Mouse (Mus musculus): ENCODE results near the gene Rap1a. TPM values are rescaled to one million over a fixed set of nuclear protein-coding genes. Genes with fewer than 3 reads are reported as not detected.

The Rap1a gene
- total and polyA plus RNA-seq, 2 experiments from 2014 or later = 19.0 to 78.6 TPM

GRCm38 (mm10) chr3:105714091-105714819 lies 86.9 kb downstream of the Rap1a start:
- H3K4me3 ChIP-seq (ENCODE audit: low read length) = no peak overlapping the region
- no peak for TF ChIP-seq CTCF (IDR thresholded peaks at IDR 0.05; ENCODE audit: low read depth)
- DNase-seq (ENCODE audit: low spot score) (peak; percentile 79), ATAC-seq (peak; percentile 68)
- H3K27ac ChIP-seq = peak overlapping the region; percentile 76
- H3K4me2 ChIP-seq (ENCODE audit: low read depth, low read length) = no peak overlapping the region
- peaks cover 33% of the 10 kb centered on the region for H3K4me1 ChIP-seq (ENCODE audit: insufficient read depth, low read length)
- no peaks in the 10 kb centered on the region for H3K27me3 ChIP-seq (ENCODE audit: insufficient read depth, low read length)
- no peak overlapping the region for H3K9ac ChIP-seq (replicated peaks; ENCODE audit: low read length)
- 20% methylated on average over 8 of the region's 8 CpGs for WGBS
- H3K9me3 ChIP-seq (ENCODE audit: low read length) = no peaks in the 10 kb centered on the region
- no peaks in the 10 kb centered on the region for H3K36me3 ChIP-seq (ENCODE audit: insufficient read depth, low read length)

- TF ChIP-seq CTCF (IDR thresholded peaks at IDR 0.05; ENCODE audit: low read depth) = no peak
- Histone ChIP-seq H3K36me3 (ENCODE audit: insufficient read depth, low read length) (no peaks in the 10 kb centered on the region), H3K27me3 (ENCODE audit: insufficient read depth, low read length) (no peaks in the 10 kb centered on the region), H3K27ac (no peak overlapping the region), H3K9ac (replicated peaks; ENCODE audit: low read length) (no peak overlapping the region), H3K9me3 (ENCODE audit: low read length) (no peaks in the 10 kb centered on the region), H3K4me1 (ENCODE audit: insufficient read depth, low read length) (peaks cover 29% of the 10 kb centered on the region), H3K4me2 (ENCODE audit: low read depth, low read length) (no peak overlapping the region), H3K4me3 (ENCODE audit: low read length) (no peak overlapping the region)
- DNase-seq (ENCODE audit: low spot score) (no peak), ATAC-seq (no peak)
Observed at GRCm38 (mm10) chr3:105712827-105713226, 88.3 kb downstream of the Rap1a start.

- H3K4me3 ChIP-seq (ENCODE audit: low read length) = no peak overlapping the region
- no peaks in the 10 kb centered on the region for H3K36me3 ChIP-seq (ENCODE audit: insufficient read depth, low read length)
- no peak for TF ChIP-seq CTCF (IDR thresholded peaks at IDR 0.05; ENCODE audit: low read depth)
- WGBS = 38% methylated on average over 7 of the region's 7 CpGs
- DNase-seq (ENCODE audit: low spot score) (peak; percentile 64), ATAC-seq (peak; percentile 53)
- H3K9ac ChIP-seq (replicated peaks; ENCODE audit: low read length) = no peak overlapping the region
- no peaks in the 10 kb centered on the region for H3K27me3 ChIP-seq (ENCODE audit: insufficient read depth, low read length)
- no peaks in the 10 kb centered on the region for H3K9me3 ChIP-seq (ENCODE audit: low read length)
- peaks cover 27% of the 10 kb centered on the region for H3K4me1 ChIP-seq (ENCODE audit: insufficient read depth, low read length)
- peak overlapping the region; percentile 54; the same call in 1 of the 2 replicates for H3K27ac ChIP-seq
- no peak overlapping the region for H3K4me2 ChIP-seq (ENCODE audit: low read depth, low read length)
Observed at GRCm38 (mm10) chr3:105711741-105712140, 89.4 kb downstream of the Rap1a start.

GRCm38 (mm10) chr3:105710246-105710645 lies 90.9 kb downstream of the Rap1a start:
- Histone ChIP-seq H3K9ac (replicated peaks; ENCODE audit: low read length) (no peak overlapping the region), H3K9me3 (ENCODE audit: low read length) (no peaks in the 10 kb centered on the region), H3K27me3 (ENCODE audit: insufficient read depth, low read length) (no peaks in the 10 kb centered on the region), H3K4me1 (ENCODE audit: insufficient read depth, low read length) (peaks cover 16% of the 10 kb centered on the region), H3K4me2 (ENCODE audit: low read depth, low read length) (no peak overlapping the region), H3K27ac (peak overlapping the region; percentile 67), H3K4me3 (ENCODE audit: low read length) (no peak overlapping the region), H3K36me3 (ENCODE audit: insufficient read depth, low read length) (no peaks in the 10 kb centered on the region)
- DNase-seq (ENCODE audit: low spot score) = peak; percentile 87
- ATAC-seq = peak; percentile 66
- 25% methylated on average over 6 of the region's 6 CpGs for WGBS
- TF ChIP-seq CTCF (IDR thresholded peaks at IDR 0.05; ENCODE audit: low read depth) = no peak

- Histone ChIP-seq H3K27ac (0 out of 2 replicates have a peak overlapping the region, but pooled peaks have one; percentile 32), H3K36me3 (ENCODE audit: insufficient read depth, low read length) (no peaks in the 10 kb centered on the region), H3K4me1 (ENCODE audit: insufficient read depth, low read length) (peaks cover 11% of the 10 kb centered on the region), H3K9ac (replicated peaks; ENCODE audit: low read length) (no peak overlapping the region), H3K4me3 (ENCODE audit: low read length) (peak overlapping the region; percentile 13), H3K9me3 (ENCODE audit: low read length) (no peaks in the 10 kb centered on the region), H3K27me3 (ENCODE audit: insufficient read depth, low read length) (0 out of 2 replicates have a peak, but pooled peaks cover 4% of the 10 kb centered on the region), H3K4me2 (ENCODE audit: low read depth, low read length) (peak overlapping the region; percentile 87)
- no peak for TF ChIP-seq CTCF (IDR thresholded peaks at IDR 0.05; ENCODE audit: low read depth)
- DNase-seq (ENCODE audit: low spot score) = no peak
- WGBS = 27% methylated on average over 7 of the region's 7 CpGs
- no peak for ATAC-seq
Observed at GRCm38 (mm10) chr3:105707590-105707989, 93.5 kb downstream of the Rap1a start.

- Histone ChIP-seq H3K27ac (peak overlapping the region; percentile 78), H3K4me3 (ENCODE audit: low read length) (peak overlapping the region; percentile 52), H3K36me3 (ENCODE audit: insufficient read depth, low read length) (no peaks in the 10 kb centered on the region), H3K4me1 (ENCODE audit: insufficient read depth, low read length) (peaks cover 7% of the 10 kb centered on the region), H3K9ac (replicated peaks; ENCODE audit: low read length) (peak overlapping the region; percentile 56), H3K27me3 (ENCODE audit: insufficient read depth, low read length) (0 out of 2 replicates have a peak, but pooled peaks cover 4% of the 10 kb centered on the region), H3K9me3 (ENCODE audit: low read length) (no peaks in the 10 kb centered on the region), H3K4me2 (ENCODE audit: low read depth, low read length) (peak overlapping the region; percentile 87)
- 36% methylated on average over 4 of the region's 4 CpGs for WGBS
- TF ChIP-seq CTCF (IDR thresholded peaks at IDR 0.05; ENCODE audit: low read depth) = no peak
- peak; percentile 77 for DNase-seq (ENCODE audit: low spot score)
- no peak for ATAC-seq
Observed at GRCm38 (mm10) chr3:105706366-105707020, 94.6 kb downstream of the Rap1a start.

All from hindbrain, postnatal 0 days (tissue).